Mouse (Mus musculus) gastrocnemius, adult 2 months (tissue): ENCODE data around the gene Zbtb7b. TPM values are rescaled to one million over a fixed set of nuclear protein-coding genes. Genes with fewer than 3 reads are reported as not detected.
A peak's percentile ranks its signal among the peaks of the same experiment; 100 is the strongest.

Experiments
- DNase-seq: peaks from one replicate; pipeline ENCODE4 v3.0.0; 2022
- H3K27ac ChIP-seq: fragments of 200-600 bp; 2 replicates; pipeline ENCODE4 v1.8.1; 2022; ENCODE audit warnings: mild to moderate bottlenecking
- H3K4me3 ChIP-seq: fragments of 200-600 bp; 2 replicates; pipeline ENCODE4 v1.8.1; 2022; ENCODE audit warnings: mild to moderate bottlenecking, moderate library complexity
- CTCF ChIP-seq: fragments of 200-600 bp; IDR thresholded peaks from 2 replicates; pipeline ENCODE4 v1.8.1; 2022; ENCODE audit warnings: antibody characterized with exemption, mild to moderate bottlenecking, moderate library complexity
- intact Hi-C: fragments of 180-260 bp; cut with DNase I; formaldehyde crosslinking; loops from one replicate; pipeline ENCODE4 v1.15.1; 2025
- total RNA-seq, 2 experiments: library from RNA; stranded (reverse); gene quantifications; 2 replicates each; pipeline ENCODE4 v1.2.3; 2021

Zbtb7b gene
- total RNA-seq, 2 experiments from 2014 or later = 22.8 to 33.3 TPM

DNA sequence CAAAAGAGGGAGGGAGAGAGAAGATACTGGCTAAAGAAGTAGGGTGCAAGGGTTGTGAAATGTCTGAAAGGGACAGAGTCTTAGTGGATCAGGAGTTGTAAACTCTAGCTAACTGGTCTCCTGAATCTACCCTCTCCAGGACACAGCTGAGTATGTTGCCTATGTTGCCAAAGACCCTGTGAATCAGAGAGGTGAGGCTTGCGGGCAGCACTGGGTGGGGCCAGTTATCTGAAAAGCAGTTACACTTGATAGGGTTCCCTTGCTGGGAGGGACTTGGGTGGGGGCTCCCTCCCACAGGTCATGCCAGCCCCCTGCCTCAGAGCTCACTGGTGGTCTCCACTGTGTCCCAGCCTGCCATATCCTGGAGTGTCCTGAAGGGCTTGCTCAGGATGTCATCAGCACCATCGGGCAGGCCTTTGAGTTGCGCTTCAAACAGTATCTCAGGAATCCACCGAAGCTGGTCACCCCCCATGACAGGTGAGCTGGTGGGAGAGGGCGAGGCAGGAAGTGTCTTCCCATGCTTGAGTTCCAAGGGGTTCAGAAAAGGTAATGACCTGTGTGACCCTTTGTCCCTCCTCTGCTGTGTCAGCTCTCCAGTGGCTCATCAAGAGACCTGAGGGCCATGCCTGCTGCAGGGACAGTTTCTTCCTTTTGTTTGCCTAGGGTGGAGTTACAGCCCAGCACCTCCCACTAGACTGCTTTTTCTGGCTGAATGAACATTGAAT, 30.0 kb upstream of the Zbtb7b start:
- DNase-seq = no peak
- TF ChIP-seq CTCF = no peak
- Histone ChIP-seq H3K4me3 (no peak overlapping the region), H3K27ac (no peak overlapping the region)
- intact Hi-C loops = no loop called here

DNA sequence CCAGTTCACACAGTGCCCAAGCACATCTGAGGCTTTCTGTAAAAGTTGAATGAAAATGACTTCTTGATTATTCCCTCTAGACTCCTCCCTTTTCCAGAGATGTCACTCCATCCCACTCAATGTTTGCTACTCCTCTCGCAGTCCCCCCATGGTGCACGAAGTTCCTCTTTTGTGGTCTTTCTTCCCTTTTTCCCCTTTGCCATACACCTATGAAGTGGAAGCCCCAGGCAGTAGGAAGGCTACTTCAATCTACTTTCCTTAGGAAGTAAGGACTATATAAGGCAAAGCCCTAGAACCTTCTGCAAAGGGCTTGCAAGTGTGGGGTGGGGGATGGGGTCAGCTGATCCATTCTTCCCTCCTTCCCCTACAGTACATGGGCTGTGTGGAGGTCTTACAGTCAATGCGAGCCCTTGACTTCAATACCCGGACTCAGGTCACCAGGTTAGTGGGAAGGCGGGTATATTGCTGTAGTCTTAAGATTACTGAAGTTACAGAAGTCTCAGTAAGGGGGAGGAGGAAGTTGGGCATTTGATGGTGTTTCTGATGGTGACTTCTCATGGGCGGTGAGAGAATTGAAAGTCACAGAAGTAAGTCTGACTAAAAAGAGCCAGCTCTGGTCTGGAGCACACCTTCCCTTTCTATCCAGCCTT, 28.1 kb upstream of the Zbtb7b start:
- peak overlapping the region; percentile 67 for H3K4me3 ChIP-seq
- no peak for DNase-seq
- TF ChIP-seq CTCF = no peak
- intact Hi-C loops = no loop called here
- peak overlapping the region; percentile 43 for H3K27ac ChIP-seq

DNA sequence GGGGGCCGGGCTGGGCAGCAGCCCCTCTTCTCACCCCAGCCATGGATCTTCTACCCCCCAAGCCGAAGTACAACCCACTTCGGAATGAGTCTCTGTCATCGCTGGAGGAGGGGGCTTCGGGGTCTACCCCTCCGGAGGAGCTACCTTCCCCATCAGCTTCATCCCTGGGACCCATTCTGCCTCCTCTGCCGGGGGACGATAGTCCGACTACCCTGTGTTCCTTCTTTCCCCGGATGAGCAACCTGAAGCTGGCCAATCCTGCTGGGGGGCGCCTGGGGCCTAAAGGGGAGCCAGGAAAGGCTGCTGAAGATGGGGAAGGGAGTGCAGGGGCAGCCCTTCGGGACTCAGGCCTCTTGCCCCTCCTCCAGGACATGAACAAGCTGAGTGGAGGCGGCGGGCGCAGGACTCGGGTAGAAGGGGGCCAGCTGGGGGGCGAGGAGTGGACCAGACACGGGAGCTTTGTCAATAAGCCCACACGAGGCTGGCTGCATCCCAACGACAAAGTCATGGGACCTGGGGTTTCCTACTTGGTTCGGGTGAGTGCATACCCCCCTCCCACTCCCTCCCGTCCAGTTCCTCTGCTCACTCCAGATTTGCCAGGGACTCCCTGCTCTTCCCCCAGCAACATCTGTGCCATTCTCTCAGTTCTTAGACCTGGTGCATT, 27.4 kb upstream of the Zbtb7b start:
- Histone ChIP-seq H3K4me3 (peak overlapping the region; percentile 67), H3K27ac (peak overlapping the region; percentile 94)
- no peak for TF ChIP-seq CTCF
- intact Hi-C loops = no loop called here
- peak; percentile 48 for DNase-seq

DNA sequence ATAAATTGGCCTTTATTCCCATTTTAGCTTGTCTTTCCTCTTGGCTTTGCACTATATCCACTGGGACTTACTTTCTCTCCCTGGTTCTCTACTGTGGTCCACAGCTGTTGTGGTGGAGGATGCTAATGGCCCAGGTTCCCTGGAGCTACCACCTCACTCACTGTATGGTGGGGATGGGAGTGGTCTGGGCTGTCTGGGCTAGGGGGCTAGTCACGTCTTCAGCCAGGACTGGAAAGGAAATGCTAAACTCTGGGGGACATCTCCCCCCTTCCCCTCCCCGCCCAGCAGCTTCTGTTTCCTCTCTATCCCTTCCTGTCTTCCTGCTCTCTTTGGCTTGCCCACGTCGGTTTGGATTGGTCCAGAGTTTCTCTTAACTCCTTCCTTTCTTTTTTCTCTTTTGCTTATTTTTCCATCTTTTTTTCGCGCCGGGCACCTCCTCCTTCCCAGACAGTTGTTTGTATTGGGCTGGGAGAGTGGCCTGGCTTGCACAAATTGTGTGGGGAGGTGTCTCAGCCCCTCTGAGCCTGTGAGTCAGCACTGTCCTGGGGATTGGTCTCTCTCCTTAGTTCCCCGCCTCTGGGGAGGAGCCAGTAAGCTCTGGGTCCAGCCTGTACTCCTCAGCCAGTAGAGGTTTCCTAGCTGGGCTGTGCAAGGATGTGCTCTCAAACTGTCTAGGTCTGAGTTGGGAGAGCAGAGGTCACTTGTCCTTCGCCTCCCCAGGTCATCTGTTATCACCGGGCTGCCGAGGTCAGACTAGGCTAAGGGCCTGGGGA, 26.6 kb upstream of the Zbtb7b start:
- Histone ChIP-seq H3K4me3 (peak overlapping the region; percentile 67), H3K27ac (peak overlapping the region; percentile 94)
- TF ChIP-seq CTCF = no peak
- intact Hi-C loops = no loop called here
- DNase-seq = peak; percentile 90

DNA sequence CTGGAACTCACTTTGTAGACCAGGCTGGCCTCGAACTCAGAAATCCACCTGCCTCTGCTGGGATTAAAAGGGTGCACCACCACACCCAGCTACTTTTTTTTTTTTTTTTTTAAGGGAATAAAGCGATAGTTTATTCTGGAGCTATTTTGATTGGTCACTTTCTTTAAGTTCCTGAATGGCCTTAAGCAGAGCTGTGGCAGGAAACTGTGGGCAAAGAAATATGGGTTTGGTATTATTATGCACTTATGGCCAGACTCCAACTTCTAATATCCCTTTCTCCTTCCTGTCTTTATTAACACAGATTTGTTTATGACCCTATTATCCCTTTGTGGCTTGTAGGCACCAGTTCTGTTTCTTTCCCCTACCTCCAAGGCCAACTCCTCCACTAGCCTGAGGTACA, 25.8 kb upstream of the Zbtb7b start:
- peak overlapping the region; percentile 67 for H3K4me3 ChIP-seq
- no peak for DNase-seq
- TF ChIP-seq CTCF = no peak
- intact Hi-C loops = no loop called here
- H3K27ac ChIP-seq = peak overlapping the region; percentile 94

DNA sequence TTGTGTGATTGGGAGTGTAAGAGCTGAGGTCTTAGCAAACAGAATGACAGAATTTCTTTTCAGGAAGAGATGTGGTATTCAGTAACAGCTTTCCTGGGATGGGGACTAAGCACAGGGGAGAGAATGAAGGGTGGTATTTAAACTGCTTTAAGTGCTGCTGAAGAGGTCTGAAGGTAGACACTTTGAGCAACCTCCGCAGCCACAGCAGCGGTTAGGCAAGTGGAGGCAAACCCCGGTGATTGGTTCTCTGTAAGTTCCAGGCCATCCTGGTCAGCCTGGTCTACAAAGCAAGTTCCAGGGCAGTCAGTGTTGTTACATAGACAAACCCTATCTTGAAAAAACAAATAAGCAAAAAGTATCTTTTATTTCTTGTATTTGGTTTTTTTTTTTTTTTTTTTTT, 25.4 kb upstream of the Zbtb7b start:
- TF ChIP-seq CTCF = no peak
- no peak for DNase-seq
- intact Hi-C loops = no loop called here
- Histone ChIP-seq H3K27ac (peak overlapping the region; percentile 94), H3K4me3 (peak overlapping the region; percentile 85)

DNA sequence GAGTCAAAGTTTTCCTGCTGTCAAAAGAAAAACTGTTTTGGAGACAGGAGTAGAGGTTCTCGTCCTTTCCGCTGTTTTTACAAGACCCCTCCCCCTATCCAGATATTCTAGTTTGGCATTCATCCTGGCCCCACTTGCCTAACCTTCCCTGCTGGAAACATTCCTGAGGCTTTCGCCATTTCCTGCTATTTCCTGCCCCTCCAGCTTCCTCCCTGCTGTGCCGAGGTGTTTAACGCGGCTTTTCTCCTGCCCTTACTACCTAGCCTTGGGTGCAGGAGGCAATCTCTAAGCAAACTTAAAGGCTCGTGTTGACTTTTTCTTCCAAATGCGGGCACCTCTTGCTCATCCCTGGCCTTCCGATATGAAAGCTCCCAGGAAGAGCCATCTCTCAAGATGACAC, 25.0 kb upstream of the Zbtb7b start:
- intact Hi-C loops = no loop called here
- Histone ChIP-seq H3K27ac (peak overlapping the region; percentile 94), H3K4me3 (peak overlapping the region; percentile 85)
- TF ChIP-seq CTCF = no peak
- DNase-seq = peak; percentile 67

DNA sequence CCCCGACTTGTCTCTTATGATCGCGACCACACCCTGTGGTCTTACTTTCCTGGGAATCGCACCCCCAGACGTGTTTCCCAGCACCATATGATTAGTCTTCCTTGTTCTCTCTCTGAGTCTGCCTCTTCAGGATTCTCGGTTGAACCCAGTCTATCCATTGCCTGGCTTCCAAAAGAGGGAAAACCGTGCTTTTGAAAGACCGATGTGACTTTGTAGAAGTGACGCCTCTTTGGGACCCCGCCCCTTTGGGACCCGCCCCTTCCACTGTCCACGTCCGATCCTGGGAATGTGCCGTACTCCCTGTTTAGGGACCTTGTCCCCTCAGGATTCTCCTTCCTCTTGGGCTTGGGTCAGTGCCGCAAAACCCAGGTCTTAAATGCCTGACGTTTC, 24.3 kb upstream of the Zbtb7b start:
- intact Hi-C loops = no loop called here

DNA sequence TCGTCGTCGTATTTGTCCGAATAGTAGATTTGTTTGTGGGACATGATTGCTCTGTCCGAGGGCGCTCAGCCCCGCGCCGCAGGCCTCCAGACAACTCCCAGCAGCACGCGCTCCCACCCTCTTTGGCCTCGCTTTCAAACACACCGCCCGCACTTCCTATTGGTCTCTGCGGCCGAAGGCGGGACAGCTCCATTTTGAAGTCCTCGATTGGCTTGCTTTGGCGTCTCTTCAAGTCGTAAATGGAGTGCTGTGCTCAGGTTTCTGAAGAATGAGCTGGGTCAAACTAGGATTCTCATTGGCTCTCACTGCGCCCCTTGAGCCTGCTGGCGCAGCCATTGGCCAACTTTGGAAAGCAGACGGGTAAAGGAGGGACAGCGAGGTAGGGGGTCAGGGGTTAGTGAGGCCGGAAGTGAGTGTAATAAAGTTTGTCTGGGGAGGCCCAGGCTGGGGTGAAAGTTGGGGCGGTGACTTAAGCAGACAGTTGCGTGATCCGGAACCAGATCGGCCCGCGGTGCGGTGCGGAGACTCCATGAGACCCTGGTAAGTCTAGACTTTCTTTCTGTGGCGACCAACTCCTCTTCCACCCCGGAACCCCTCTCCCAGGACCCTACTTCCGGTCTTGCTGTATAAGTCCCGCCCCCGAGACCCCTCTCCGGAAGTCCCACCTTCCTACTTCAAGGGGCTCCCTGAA, 23.7 kb upstream of the Zbtb7b start, which contains the start of the genes Cks1b and Shc1:
Gene Cks1b, minus strand, starts transcription at position 214 of the 691 bp plus-strand sequence.
Gene Shc1, plus strand, starts transcription at position 274 of the 691 bp plus-strand sequence.
- DNase-seq = peak; percentile 95
- Histone ChIP-seq H3K27ac (peak within 1 kb of the TSS; percentile 94), H3K4me3 (peak within 1 kb of the TSS; percentile 85)
- intact Hi-C loops = no loop called here
- TF ChIP-seq CTCF = no peak

More for the DNA sequence above, 24.3 kb upstream of the Zbtb7b start:
- peak overlapping the region; percentile 94 for H3K27ac ChIP-seq
- no peak for TF ChIP-seq CTCF
- peak overlapping the region; percentile 85 for H3K4me3 ChIP-seq
- peak; percentile 86 for DNase-seq

DNA sequence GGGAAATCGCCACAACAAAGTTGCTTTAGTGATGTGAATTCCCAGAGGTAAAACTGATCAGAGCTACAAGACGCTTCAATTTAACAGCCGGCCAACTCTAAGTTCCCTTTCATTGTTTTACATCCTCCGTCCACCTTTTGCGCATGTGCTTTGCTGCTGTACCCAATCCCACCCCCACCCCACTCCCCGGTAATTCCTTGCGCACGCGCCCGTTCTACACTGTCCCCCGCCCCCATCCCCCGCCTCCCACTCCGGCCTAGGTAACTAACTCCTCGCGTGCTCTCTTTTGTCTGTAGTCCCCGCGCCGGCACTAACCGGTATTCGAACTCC, 23.2 kb upstream of the Zbtb7b start:
- Histone ChIP-seq H3K27ac (peak overlapping the region; percentile 94), H3K4me3 (peak overlapping the region; percentile 85)
- intact Hi-C loops = no loop called here
- no peak for DNase-seq
- TF ChIP-seq CTCF = no peak

DNA sequence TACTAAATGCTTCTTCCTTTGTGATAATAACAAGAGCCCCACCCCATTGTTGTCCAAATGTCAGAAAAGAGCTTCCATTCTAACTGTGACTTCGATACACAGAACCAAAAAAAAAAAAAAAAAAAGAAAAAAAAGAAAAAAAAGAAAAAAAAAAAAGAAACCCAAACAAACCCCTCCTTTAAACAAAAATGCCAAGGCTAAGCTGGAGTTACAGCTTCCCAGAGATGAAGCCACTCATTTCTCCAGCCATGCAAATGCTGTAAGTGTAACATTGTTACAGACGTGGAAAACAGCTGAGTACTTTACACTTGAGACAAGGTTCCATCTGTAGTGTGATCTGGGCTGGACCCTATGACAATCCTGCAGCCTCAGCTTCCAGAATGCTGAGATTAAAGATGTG, 22.6 kb upstream of the Zbtb7b start:
- no peak for DNase-seq
- no peak for TF ChIP-seq CTCF
- Histone ChIP-seq H3K27ac (no peak overlapping the region), H3K4me3 (peak overlapping the region; percentile 85)
- intact Hi-C loops = no loop called here

DNA sequence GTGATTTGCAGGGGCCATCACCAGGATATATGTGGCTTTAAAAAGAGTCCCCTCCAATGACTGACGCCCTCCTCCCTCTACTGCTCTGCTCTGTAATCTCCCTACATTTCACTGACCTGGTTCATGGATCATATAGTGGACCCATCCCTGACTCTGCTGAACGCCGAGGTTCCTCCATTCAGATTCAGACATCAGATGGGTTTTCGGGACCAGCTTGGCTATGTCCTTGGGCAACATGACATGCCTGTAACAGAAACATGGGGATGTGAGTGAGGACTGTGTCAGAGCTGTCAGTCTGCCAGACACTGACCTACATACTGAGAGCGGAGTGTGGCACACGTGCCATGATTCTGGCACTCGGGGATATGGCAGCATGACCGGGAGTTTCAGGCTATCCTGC, 21.6 kb upstream of the Zbtb7b start:
- Histone ChIP-seq H3K27ac (no peak overlapping the region), H3K4me3 (no peak overlapping the region)
- DNase-seq = no peak
- intact Hi-C loops = no loop called here
- TF ChIP-seq CTCF = no peak
